Mouse (Mus musculus) heart, postnatal 0 days (tissue): ENCODE data around the gene St6gal1. TPM values are rescaled to one million over a fixed set of nuclear protein-coding genes. Genes with fewer than 3 reads are reported as not detected.

Experiments
- ATAC-seq: fragments of 200-750 bp; cut with Nextera tagmentation; 2 replicates; pipeline ENCODE4 v1.8.0; 2017; ENCODE audit warnings: low read depth, moderate number of reproducible peaks, moderate library complexity; ENCODE audit not compliant: insufficient read depth
- DNase-seq: peaks from one replicate; pipeline ENCODE4 v3.0.0-alpha.2; 2016; ENCODE audit warnings: low spot score
- H3K27ac ChIP-seq: fragments of 300-500 bp; sonication (generic); 2 replicates; pipeline ENCODE4 v1.5.1; 2014; ENCODE audit warnings: low read depth, mild to moderate bottlenecking
- H3K27me3 ChIP-seq: fragments of 300-500 bp; sonication (generic); 2 replicates; pipeline ENCODE4 v1.6.1; 2014; ENCODE audit warnings: low read length, mixed read lengths; ENCODE audit not compliant: control insufficient read depth, insufficient read depth
- H3K36me3 ChIP-seq: fragments of 300-500 bp; sonication (generic); replicated peaks from 2 replicates; pipeline ENCODE4 v1.6.1; 2014; ENCODE audit warnings: low read length, mixed read lengths; ENCODE audit not compliant: control insufficient read depth, insufficient read depth
- H3K4me1 ChIP-seq: fragments of 300-500 bp; sonication (generic); 2 replicates; pipeline ENCODE4 v1.6.1; 2014; ENCODE audit warnings: antibody characterized with exemption; ENCODE audit not compliant: control insufficient read depth, insufficient read depth
- H3K4me2 ChIP-seq: fragments of 300-500 bp; sonication (generic); 2 replicates; pipeline ENCODE4 v1.6.1; 2014; ENCODE audit warnings: low read depth, mild to moderate bottlenecking, low read length, moderate library complexity
- H3K4me3 ChIP-seq: fragments of 300-500 bp; sonication (generic); 2 replicates; pipeline ENCODE4 v1.5.1; 2014; ENCODE audit warnings: low read depth, low read length
- H3K9ac ChIP-seq: fragments of 300-500 bp; sonication (generic); replicated peaks from 2 replicates; pipeline ENCODE4 v1.6.1; 2014; ENCODE audit warnings: low read depth, low read length, mixed read lengths
- H3K9me3 ChIP-seq: fragments of 300-500 bp; sonication (generic); replicated peaks from 2 replicates; pipeline ENCODE4 v1.6.1; 2016; ENCODE audit warnings: low read length; ENCODE audit not compliant: control insufficient read depth
- CTCF ChIP-seq: IDR thresholded peaks from 2 replicates; pipeline ENCODE4 v1.5.1; 2016; ENCODE audit warnings: antibody characterized with exemption, control low read depth, low read depth
- EP300 ChIP-seq: IDR thresholded peaks from 2 replicates; pipeline ENCODE4 v1.6.1; 2016; ENCODE audit warnings: antibody characterized with exemption, low read depth
- WGBS: fragments of 180-500 bp; shearing (Covaris S2); extraction: QIAGEN DNeasy Blood & Tissue Kit; methylation state at CpG from one replicate; pipeline ENCODE4 v1.1.7; 2014; 5-methylcytosine and 5-hydroxymethylcytosine counted together
- polyA plus RNA-seq: library from polyadenylated mRNA; unstranded; fragments of >200 nt; fragmentation: Nextera tagmentation; extraction: Ambion mirVana; gene quantifications from 2 replicates; pipeline ENCODE4 v1.2.1, GENCODE M21; 2015
- total RNA-seq: library from RNA; depleted of rRNA; stranded (reverse); fragments of >200 nt; gene quantifications from 2 replicates; pipeline ENCODE4 v1.2.3, GENCODE M21; 2014; ENCODE audit warnings: low replicate concordance

Gene St6gal1
- total and polyA plus RNA-seq, 2 experiments from 2014 or later, result 10.0 to 23.5 TPM

DNA sequence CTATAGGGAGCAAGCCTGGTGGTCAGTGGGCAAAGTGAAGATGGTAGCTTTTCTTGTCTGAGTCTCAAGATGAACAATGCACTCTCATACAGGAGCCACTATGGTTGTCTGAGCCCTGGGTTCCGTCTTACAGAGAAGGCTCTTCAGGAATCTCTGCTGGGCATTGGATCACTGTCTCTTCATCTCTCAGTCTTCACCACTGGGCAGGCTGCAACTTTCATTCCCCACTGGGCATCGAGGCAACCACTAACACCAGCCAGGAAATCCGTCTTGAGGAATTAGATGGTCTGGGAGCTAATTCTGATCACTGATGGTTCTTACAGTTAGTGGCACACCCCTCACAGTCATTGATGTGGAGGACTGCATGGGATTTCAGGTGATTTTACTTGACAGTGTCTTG, 73.9 kb downstream of the St6gal1 start:
- no peak for ATAC-seq
- TF ChIP-seq EP300, result no peak
- TF ChIP-seq CTCF, result no peak
- Histone ChIP-seq H3K4me3 (no peak overlapping the region), H3K27ac (no peak overlapping the region), H3K9me3 (no peaks in the 10 kb centered on the region), H3K36me3 (no peaks in the 10 kb centered on the region), H3K27me3 (peaks cover 29% of the 10 kb centered on the region), H3K4me1 (no peaks in the 10 kb centered on the region), H3K4me2 (no peak overlapping the region), H3K9ac (no peak overlapping the region)
- no peak for DNase-seq
- 82% methylated on average over 3 of the region's 3 CpGs for WGBS

DNA sequence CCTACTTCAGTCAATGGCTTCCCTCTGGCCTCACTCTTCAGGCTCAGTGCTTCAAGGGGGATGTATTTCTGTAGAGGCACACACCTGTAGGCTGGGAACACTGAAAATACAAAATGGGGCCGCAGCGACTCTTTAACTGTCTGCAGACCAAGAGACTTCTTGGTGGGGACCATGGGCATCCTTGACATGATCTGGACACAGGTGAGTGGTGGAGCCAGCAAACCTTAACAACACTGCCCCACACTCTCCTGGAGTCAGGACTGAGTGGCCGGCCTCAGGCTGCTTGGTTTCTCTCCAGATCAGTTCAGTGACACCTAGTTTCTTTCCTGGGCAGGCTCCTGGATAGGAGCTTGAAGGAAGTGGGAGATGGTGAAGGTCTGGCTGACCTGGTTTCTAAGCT, 74.4 kb downstream of the St6gal1 start:
- H3K27me3 ChIP-seq, result peaks cover 29% of the 10 kb centered on the region
- H3K9me3 ChIP-seq, result no peaks in the 10 kb centered on the region
- 92% methylated on average over 3 of the region's 3 CpGs for WGBS
- no peak for TF ChIP-seq CTCF
- TF ChIP-seq EP300, result no peak
- H3K4me2 ChIP-seq, result no peak overlapping the region
- no peak overlapping the region for H3K9ac ChIP-seq
- H3K4me3 ChIP-seq, result no peak overlapping the region
- H3K27ac ChIP-seq, result no peak overlapping the region
- H3K4me1 ChIP-seq, result no peaks in the 10 kb centered on the region
- no peak for DNase-seq
- ATAC-seq, result no peak
- no peaks in the 10 kb centered on the region for H3K36me3 ChIP-seq

DNA sequence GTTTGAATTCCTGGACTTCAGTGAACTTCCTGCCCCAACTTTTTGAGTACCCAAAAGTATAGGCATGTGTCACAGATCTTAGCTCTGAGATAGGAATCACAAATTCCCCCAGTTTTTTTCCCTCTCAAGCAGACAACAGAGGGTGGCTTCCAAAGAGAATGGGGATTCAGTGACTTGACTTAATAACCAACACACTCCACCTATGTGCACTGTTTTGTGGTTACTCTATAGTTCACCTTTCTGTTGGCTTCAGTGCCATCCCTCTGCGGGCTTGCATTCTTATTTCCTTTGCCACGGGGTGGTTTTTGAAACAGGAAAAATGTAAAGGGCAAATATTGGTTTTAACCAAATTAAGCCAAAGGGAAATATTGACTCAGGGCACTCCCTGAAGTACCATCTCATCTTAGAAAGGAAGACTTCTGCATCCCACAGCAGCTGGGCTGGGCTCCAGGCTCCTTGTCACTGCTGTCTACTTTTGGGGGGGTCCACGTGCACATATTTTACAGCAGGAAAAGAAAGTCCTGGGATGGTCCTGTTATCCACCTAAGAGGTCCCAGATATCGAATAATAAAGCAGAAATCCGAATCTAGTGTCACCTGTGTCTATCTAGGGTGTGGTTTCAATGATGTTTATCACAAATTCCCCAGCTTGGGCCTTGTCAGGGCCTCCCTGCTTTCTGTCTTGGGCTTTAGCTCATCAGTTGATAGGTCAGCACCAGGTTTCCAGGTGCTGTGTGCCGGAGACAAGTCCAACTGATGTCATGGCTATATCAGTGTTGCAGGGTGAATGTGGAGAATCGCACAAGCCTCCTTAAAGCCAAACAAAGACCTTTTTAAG, 75.6 kb downstream of the St6gal1 start:
- no peaks in the 10 kb centered on the region for H3K36me3 ChIP-seq
- no peak overlapping the region for H3K9ac ChIP-seq
- H3K27ac ChIP-seq, result no peak overlapping the region
- no peaks in the 10 kb centered on the region for H3K9me3 ChIP-seq
- H3K4me1 ChIP-seq, result no peaks in the 10 kb centered on the region
- H3K4me2 ChIP-seq, result no peak overlapping the region
- TF ChIP-seq EP300 (no peak), CTCF (no peak)
- H3K27me3 ChIP-seq, result peaks cover 30% of the 10 kb centered on the region
- no peak for DNase-seq
- WGBS, result 81% methylated on average over 7 of the region's 7 CpGs
- H3K4me3 ChIP-seq, result no peak overlapping the region
- no peak for ATAC-seq

DNA sequence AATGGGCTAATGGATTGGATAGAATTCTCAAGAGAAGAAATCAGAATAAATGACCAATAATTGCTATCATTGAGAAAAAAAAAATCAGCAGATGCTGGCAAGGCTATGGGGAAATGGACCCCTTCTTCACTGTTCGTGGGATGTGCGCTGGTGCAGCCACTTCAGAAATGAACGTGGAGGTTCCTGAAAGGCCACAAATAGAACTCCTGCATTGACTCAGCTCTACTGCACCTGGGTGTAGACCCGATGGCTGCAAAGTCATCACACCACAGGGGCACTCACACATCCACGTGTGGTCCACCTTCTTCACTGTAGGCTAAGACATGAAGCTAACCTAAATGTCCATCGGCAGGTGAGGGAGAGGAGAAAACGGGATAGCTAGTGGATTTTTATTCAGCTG, 77.2 kb downstream of the St6gal1 start:
- 70% methylated on average over 7 of the region's 7 CpGs for WGBS
- H3K27me3 ChIP-seq, result peaks cover 37% of the 10 kb centered on the region
- H3K9ac ChIP-seq, result no peak overlapping the region
- TF ChIP-seq CTCF, result no peak
- no peak for TF ChIP-seq EP300
- no peak overlapping the region for H3K4me2 ChIP-seq
- H3K36me3 ChIP-seq, result no peaks in the 10 kb centered on the region
- H3K27ac ChIP-seq, result no peak overlapping the region
- H3K9me3 ChIP-seq, result no peaks in the 10 kb centered on the region
- H3K4me3 ChIP-seq, result no peak overlapping the region
- DNase-seq, result no peak
- H3K4me1 ChIP-seq, result no peaks in the 10 kb centered on the region
- ATAC-seq, result no peak

DNA sequence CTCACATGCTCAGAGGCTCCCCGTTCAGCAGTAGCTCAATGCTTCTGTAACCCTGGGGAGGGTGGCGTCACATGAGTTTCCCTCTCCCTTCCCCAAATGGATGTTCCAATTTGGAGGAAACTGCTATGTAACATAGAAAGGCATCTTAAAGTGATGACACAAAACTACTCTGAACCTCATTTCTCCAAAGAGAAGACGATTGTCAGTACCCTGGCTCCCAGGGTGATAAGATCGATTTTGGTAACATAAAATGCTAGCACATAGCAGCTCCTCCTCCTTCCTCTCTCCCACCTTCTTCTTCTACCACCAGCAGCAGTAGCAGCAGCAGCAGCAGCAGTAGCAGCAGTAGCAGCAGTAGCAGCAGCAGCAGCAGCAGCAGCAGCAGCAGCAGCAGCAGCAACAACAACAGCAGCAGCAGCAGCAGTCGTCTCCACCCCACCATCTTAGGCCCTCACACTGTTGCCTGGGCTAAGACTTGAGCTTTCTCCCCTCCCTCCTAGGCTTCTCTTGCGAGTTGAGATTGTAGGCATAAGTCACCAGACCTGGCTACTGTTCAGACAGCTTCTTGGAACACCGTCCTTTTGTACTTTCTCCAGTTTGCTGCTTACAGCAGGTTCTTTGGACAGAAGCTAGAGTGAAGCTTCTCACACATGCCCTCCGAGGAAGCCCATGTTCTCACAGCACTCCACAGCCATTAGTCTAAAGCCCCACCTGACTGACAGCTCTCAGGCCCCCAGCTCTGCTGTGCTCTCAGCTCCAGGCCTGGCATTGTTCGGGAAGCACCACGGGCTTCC, 81.5 kb downstream of the St6gal1 start:
- no peak for TF ChIP-seq EP300
- no peak for TF ChIP-seq CTCF
- Histone ChIP-seq H3K27ac (no peak overlapping the region), H3K4me3 (no peak overlapping the region), H3K4me1 (no peaks in the 10 kb centered on the region), H3K36me3 (no peaks in the 10 kb centered on the region), H3K4me2 (no peak overlapping the region), H3K9me3 (no peaks in the 10 kb centered on the region), H3K27me3 (peaks cover 15% of the 10 kb centered on the region; the same call in 1 of the 2 replicates), H3K9ac (no peak overlapping the region)
- WGBS, result 56% methylated on average over 10 of the region's 10 CpGs
- DNase-seq (no peak), ATAC-seq (no peak)
